Mouse (Mus musculus) left cerebral cortex, adult 11 months (tissue): ENCODE measurements around the gene Mpp6.

Source experiments
- DNase-seq: peaks from one replicate; pipeline ENCODE4 v3.0.0; 2022; ENCODE audit warnings: low spot score

The Mpp6 gene

GRCm38 (mm10) chr6:50109757-50110378, at the start of gene Mpp6:
Mpp6 (plus strand) TSS chr6:50110241.
- peak; percentile 47 for DNase-seq

GRCm38 (mm10) chr6:50066172-50066571, 43.9 kb upstream of the Mpp6 start:
- DNase-seq: no peak

- DNase-seq: no peak
Observed at GRCm38 (mm10) chr6:50068490-50068889, 41.6 kb upstream of the Mpp6 start.

- no peak for DNase-seq
Observed at GRCm38 (mm10) chr6:50075248-50075647, 34.8 kb upstream of the Mpp6 start.

GRCm38 (mm10) chr6:50076473-50076872, 33.6 kb upstream of the Mpp6 start:
- no peak for DNase-seq

GRCm38 (mm10) chr6:50080431-50080830, 29.6 kb upstream of the Mpp6 start:
- DNase-seq: no peak

GRCm38 (mm10) chr6:50085206-50085605, 24.8 kb upstream of the Mpp6 start:
- DNase-seq: no peak

GRCm38 (mm10) chr6:50089333-50089732, 20.7 kb upstream of the Mpp6 start:
- no peak for DNase-seq

GRCm38 (mm10) chr6:50090221-50090620, 19.8 kb upstream of the Mpp6 start:
- DNase-seq: no peak

- no peak for DNase-seq
Observed at GRCm38 (mm10) chr6:50091462-50092154, 18.4 kb upstream of the Mpp6 start.

- DNase-seq: no peak
Observed at GRCm38 (mm10) chr6:50109201-50109756, 762 bp upstream of the Mpp6 start.

- no peak for DNase-seq
Observed at GRCm38 (mm10) chr6:50110379-50110941, 419 bp downstream of the Mpp6 start.

- DNase-seq: no peak
Observed at GRCm38 (mm10) chr6:50111111-50111655, 1.1 kb downstream of the Mpp6 start.

GRCm38 (mm10) chr6:50112775-50113174, 2.7 kb downstream of the Mpp6 start:
- DNase-seq: peak; percentile 89

- DNase-seq: no peak
Observed at GRCm38 (mm10) chr6:50114280-50114679, 4.2 kb downstream of the Mpp6 start.

- DNase-seq: no peak
Observed at GRCm38 (mm10) chr6:50120931-50121330, 10.9 kb downstream of the Mpp6 start.

- no peak for DNase-seq
Observed at GRCm38 (mm10) chr6:50122835-50123234, 12.8 kb downstream of the Mpp6 start.

GRCm38 (mm10) chr6:50124197-50124596, 14.2 kb downstream of the Mpp6 start:
- no peak for DNase-seq

- DNase-seq: no peak
Observed at GRCm38 (mm10) chr6:50126331-50126730, 16.3 kb downstream of the Mpp6 start.

GRCm38 (mm10) chr6:50127536-50127935, 17.5 kb downstream of the Mpp6 start:
- DNase-seq: no peak

GRCm38 (mm10) chr6:50137651-50138050, 27.6 kb downstream of the Mpp6 start:
- no peak for DNase-seq

GRCm38 (mm10) chr6:50139526-50139925, 29.5 kb downstream of the Mpp6 start:
- DNase-seq: no peak

- no peak for DNase-seq
Observed at GRCm38 (mm10) chr6:50146158-50146557, 36.1 kb downstream of the Mpp6 start.
